Mouse (Mus musculus) B cell, adult 2 months (primary cell): Measurements from ENCODE around the gene Serinc3.
"Not testable (repeated sequence)": the region's sequence is repeated elsewhere in the genome, so short reads cannot be mapped to it uniquely, and the experiment has no call there.

Experiments used
- DNase-seq, 2 experiments: peaks; one replicate each; pipeline ENCODE4 v3.0.0; 2022

Serinc3 gene

DNA sequence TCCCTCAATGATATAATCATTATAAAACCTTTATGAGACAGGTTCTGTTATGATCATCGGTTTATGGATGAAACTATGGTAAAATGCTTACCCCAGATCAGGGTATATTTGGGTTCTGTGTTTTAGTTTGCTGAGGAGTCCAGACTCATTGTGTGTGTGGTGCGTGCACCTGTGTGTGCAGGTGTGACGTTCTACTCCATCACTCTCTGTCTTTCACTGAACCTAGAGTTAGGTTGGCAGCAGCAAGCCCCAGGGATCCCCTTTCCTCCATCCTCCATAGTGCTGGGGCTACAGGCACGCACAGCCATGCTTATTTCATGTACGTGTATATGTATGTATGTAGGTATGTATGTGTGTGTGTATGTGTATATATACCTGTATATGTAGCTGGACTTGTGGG, 17.1 kb upstream of the Serinc3 start:
- DNase-seq, result no peak

DNA sequence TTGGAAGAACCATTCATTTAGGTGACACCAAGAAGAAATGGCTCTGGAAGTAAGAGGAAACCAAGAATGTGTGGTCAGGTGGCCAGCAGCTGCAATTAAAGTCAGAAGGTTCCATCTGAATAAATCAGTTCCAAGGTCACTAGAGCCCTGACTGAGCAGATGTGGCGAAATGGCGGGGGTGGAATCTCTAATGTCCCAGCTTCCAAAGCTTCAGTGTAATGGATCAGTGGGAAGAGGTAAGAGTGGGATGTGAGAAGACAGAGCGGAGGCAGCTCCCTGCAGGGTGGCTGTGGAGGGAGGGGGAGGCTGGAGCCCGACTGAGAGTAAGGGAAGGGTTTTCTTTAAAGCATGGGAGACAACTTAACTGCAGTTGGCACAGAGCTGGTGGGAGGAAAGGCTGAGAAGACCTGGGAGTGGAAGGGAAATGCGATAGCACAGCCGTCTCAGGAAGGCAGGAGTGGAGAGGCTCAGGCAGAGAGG, 16.5 kb upstream of the Serinc3 start:
- no peak for DNase-seq

DNA sequence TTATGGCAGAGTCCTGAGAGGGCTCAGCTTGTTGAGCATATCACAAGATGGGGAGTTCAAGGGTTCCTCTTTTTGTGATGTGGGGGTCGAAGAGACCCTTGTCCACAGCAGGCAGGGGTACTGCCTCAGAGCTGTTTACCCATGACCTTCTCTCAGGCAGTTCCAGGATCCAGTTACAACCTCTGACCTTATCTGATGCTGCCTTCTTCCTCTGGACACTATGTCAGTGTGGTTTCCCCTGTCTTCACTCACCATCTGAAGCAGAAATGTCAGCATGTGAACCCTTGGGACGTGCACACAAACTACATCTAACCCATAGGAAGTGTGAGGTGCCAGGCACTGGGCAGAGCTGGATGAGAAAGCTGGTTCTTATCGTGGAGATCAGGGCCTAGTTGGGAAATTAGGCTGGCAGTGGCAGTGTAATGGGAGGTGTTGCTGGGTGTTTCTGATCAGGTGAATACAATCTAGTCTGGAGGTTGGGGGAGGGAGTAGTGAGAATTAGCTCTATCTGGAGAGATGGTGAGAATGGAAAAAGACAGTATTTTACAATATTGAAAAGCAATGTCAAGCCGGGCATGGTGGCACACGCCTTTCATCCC, 15.3 kb upstream of the Serinc3 start:
- DNase-seq, result no peak

DNA sequence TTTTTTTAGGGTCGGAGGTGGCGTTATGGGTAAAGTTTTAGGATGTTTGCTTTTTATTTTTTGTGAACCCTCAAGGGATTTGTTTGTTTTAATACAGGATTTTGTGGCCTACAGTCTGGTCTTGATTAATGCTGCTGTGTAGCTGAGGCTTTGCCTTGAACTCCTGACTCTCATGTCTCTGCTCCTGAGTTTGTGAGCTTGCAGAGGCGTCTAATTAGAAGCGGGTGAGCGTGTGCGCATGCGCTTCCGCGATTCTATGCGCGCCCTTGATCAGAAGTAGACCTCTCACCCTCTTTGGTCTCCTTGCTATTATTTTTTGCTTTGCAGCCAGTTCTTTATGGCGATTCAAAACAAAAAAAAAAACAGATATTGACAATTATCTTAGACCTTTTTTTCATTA, 14.5 kb upstream of the Serinc3 start:
- peak in 1 of 2 experiments; percentile 51 for DNase-seq

DNA sequence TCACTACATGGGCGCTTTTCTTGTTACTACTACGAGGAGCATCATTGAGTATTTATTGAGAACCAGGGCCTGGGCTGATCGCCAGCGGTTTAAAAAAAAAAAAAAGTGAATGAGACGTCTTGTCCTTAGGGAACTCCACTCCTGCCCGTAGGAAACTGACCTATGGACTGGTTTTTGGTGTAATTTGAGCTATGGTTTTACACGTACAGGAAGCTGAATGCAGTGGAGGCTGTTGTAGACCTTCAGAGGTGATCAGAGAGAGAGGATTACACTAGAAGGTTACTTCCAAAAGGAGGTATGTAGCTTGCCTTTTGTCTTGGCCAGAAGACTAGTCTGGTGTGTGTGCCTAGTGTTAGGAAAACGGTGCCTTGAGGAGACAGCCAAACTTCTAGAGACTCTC, 14.0 kb upstream of the Serinc3 start:
- peak in 1 of 2 experiments; percentile 51 for DNase-seq

DNA sequence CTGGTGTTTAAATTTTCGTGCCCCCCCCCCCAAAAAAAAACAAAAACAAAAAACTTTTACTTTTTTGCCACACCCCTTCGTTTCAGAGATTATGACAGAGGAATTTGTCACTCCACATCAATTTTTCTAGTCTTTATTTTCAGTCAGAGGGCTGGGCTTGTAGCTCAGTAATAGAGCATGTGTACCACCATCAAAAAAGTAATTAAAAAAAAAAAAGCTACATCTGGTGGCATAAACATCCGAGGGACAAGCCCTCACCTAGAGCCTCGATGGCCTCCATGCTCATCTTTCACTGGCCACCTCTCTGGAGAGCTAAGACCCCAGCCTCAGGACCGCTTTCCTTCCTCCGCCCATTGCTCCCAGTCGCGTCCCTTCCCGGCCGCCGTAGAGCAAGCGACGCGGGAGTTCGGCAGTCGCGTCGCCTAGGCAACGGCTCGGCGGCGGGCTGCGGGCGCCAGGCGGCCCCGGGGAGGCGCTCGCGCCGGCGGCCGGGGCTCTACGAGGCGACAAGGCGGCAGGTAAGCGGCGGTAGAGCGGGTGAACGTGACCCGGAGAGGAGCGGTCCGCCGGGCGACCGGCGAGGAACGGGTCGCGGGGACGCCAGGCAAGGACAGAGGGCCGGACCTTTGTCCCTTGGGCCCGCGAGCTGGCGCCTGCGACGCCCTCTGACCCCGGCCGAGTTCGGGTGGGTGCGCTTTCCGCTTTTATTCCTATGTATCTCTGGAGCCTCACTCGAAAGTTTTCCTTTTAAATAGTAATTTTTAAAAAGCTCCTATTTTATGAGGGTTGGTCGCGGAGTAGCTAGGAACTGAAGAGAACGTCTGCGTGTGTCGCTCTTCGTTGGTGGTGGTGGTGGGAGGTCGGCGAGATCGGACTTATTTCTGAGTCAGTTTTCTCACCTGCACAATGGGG, 13.3 kb upstream of the Serinc3 start, which contains the start of gene Pkig:
Gene Pkig, plus strand, starts transcription at position 412 of the 912 bp plus-strand sequence.
- DNase-seq, result peak; percentile 82 to 86

DNA sequence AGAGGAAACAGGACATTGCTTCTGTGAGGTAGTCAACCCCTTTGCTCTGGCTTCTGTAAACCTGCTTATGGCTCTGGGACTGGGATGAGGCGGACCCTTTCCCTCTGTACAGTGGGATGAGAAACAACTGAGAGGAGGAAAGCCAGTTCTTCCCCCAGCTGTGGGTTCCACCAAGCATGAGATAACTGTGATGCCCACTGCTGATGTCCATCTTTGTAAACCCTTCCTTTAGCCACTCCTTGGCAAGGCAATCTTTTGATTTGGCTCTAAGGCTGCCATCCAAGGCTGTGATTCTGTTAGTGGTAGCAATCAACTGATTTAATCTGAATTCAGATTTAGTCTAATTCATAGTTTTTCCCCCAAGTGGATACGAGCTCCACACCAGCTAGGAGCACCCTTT, 12.6 kb upstream of the Serinc3 start:
- DNase-seq, result no peak

DNA sequence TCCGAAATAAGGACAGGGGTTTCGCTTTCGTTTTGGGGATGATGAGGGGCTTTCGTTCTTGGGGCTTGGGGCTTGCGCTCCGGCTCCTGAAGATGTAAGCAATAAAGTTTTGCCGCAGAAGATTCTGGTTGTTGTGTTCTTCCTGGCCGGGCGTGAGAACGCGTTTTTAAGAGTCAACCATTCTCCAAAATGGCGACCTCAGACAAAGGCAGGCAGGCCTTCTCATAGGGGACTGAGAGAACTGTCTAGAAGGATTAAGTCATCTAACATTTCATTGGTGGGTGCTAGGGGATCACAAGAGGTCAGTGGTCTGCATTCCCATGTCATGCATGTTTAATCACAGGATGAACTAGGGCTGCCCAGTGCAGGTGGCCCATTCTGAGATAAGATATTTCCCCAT, 10.8 kb upstream of the Serinc3 start:
- DNase-seq, result not testable (repeated sequence)

DNA sequence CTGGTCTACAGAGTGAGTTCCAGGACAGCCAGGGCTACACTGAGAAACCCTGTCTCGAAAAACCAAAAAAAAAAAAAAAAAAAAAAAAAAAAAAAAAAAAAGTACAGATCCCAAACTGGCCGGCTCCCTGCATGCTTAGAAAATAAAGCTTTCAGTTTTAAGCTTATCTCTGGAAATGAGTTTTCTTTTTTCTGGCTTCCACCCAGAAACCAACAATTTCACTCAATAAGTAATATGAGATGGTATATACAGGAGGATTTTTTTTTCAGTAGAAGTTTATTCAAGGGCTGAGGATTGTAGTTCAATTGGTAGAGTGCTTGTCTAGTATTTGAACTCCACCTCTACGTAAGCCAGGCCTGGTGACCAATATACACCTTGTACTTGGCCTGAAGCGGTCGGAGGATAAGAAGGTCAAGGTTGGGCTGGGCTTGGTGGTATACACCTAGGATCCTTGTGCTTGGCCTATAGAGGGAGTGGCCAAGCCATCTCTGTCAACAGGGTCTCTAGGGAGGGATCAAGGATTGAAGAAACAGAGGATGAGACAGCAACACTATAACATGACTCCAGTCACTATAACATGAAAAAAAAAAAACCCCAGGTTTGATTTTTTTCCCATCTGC, 1.6 kb upstream of the Serinc3 start:
- no peak for DNase-seq

DNA sequence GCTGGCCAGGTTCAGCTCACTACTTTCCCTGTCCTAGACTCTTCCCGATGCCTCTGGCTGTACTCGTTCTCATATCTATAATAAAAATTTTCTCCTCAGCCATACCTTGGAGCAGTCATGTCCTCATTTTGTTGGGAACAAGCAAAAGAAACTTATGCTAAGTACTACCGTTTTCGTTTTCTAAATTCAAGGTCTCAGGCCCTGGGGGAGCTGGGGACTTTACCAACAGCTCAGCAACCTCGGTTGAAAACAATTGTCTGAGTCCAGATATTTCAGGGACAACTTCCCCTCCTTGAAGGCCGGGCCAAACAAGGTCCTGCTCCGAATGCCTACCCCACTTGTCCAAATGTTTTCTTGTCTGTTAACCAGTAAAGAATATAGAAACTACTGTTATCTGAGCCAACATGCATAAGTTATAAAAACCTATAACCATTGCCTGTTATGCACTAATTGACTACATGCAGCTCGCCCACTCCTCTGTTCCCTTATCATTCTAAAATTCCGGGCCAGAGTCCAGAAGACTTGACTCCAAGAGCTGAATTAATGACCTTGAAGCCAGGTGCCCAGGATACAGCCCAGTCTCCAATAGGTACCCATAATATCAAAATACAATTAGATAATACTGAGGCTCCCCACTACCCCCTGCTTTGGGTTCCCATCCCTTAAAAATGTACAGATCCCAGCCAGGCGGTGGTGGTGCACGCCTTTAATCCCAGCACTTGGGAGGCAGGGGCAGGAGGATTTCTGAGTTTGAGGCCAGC, 949 bp upstream of the Serinc3 start:
- DNase-seq, result no peak

DNA sequence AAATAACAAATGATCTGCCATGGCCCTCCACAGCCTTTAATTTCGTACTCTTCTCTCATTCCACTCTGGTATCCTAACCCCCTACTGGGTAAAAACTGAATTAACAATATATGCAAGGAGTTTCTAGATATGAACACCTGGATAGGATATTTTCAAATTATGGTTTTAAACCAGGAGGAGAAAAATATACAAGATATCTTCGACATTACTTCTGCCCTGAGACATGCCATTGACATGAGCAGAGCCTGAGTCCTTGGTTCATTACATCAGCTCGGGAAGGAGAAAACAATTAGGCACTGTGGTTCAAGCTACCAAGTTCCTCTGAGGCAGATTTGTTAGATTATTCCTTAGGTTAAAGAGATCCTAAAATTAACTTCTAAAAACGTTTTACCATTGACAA, 884 bp downstream of the Serinc3 start:
- no peak for DNase-seq

DNA sequence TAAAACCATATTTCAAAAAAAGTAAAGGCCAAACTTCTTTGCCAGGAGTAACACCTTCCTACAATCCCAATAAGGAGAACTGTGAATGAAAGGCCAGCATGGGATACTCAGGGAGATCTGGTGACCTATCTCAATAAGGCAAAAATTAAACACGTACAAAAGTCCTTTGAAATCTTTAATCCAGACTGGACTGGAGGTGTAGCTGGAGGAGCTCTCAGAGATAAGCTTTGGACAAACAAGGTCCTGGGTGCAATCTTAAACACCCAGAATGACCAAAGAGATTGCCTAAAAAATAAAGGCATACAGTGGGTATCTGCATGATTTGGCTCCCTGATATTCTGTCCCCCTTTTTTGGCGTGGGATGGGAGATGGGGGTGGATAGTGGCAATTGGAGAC, 1.4 kb downstream of the Serinc3 start:
- no peak for DNase-seq

DNA sequence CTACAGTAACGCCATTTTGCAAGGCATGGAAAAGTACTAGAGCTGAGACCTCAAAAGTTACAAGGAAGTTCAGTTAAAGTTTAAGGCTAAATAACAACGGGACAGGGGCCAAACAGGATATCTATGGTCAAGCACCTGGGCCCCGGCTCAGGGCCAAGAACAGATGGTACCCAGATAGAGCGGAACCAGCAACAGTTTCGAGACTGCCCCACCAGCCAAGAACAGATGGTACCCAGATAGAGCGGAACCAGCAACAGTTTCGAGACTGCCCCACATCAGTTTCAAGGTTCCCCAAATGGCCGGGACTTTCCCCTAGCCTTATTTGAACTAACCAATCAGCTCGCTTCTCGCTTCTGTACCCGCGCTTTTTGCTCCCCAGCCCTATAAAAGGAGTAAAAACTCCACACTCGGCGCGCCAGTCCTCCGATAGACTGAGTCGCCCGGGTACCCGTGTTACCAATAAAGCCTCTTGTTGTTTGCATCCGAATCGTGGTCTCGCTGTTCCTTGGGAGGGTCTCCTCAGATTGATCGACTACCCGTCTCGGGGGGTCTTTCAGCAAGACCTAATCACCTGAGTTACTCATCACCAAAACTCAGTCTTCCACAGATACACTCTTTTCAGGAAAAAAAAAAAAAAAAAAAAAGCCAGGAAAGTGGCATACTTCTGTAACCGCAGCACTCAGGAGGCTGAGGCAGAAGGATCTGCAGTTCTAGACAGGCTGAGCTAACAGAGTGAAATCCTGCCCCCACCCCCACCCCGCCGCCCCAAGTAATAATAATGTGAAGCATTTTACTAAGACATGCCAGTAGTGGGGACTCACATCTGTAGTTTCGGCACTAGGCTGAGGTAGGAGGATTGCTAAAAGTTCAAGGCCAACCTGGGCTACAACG, 2.0 kb downstream of the Serinc3 start:
- peak; percentile 90 to 93 for DNase-seq

DNA sequence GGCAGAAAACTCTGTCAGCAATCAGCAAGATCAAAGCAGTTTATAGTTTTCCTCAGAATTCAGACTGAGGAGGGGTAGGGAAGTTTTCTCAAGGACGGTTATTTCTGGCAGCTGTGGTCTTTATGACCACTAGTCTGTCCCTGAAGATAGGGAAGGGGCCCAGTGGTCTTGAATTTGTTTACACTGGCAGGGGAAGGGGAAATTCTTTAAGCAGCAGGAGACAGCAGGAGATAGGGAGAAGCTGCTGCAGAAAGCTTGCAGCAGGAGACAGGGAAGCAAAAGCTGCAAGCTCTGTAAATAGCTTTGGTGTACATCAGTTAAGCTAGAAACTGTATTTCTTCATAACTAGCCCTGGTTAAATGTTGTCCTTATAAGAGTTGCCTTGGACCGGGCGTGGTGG, 3.2 kb downstream of the Serinc3 start:
- no peak for DNase-seq

DNA sequence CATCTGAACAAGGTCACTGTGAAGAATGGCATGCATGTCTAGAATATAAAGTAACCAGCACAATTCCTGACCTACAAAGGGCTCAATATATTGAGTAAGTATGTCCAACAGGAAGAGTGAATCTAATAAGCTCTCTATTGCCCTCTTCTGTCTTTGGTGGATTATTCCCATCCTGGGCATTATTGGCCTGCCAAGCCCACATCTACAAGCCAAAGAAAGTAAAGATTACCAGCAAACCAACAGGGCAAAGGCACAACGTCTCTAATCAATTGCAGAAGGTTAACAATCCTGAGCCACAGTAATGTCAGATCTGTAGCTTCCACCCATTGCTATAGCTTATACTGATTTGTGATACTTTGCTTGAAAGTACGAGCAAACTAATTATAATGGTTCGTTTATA, 4.4 kb downstream of the Serinc3 start:
- DNase-seq, result peak; percentile 29 to 30

DNA sequence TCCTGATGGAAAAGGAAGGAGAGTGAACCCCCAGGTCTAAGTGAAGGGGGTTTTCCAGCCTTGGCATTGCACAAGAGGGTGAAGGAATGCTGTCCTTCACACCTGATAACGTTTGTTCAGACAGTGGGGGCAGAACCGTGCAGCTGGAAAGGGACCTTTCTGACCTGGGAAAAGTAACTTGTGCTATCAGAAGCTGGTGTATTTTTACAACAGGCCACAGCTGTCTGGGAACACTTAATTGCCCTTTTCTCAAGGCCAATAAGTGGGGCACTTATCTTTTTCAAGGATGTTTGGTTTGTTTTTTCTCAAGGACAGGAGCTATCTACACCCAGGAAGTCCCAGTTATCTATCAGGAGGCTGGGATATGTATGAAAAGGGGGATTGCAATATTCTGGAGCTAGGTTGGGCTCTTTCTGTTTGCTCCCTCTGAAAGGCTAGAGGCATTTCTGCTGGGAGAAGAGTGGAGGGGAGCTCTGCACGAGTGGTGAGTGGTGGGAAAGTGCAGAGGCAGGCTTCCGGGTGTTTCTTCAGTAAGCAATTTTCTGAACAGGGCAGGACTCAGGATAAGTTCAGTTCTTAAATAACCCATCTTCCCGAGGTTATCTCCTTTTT, 7.2 kb downstream of the Serinc3 start:
- DNase-seq, result peak in 1 of 2 experiments; percentile 3

DNA sequence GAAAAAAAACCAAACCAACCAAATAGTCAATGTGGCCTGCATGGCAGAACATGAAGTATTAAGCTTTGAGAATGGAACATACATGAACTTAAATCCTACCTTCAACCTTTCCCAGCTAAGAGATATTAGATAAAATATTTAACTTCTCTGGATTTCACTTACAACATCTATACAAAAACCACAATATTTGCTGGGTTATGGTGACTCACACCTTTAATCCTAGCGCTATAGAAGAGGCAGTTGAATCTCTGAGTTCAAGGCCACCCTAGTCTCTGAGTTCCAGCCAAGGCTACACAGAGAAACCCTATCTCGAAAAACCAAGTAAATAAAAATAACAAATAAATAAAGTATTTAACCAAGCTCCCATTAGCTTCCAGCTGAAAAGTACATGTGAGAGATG, 8.9 kb downstream of the Serinc3 start:
- no peak for DNase-seq

DNA sequence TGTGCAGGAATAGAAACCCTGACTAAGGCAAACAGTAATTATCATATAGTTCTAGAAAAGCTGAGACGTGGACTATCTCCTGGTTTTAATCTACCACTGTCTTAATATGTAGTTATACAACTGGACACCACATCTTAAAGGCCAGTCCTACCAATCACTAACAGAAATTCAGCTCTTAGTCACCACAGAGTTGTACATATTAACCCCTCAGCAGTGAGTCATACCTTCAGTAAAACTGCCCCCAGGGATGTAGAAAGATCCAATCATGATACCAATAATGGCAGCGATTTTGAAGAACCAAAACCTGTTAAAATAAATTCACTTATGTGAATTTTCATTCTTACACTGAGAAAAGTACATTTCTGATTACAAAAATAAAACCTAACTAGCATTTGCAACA, 10.7 kb downstream of the Serinc3 start:
- DNase-seq, result no peak

DNA sequence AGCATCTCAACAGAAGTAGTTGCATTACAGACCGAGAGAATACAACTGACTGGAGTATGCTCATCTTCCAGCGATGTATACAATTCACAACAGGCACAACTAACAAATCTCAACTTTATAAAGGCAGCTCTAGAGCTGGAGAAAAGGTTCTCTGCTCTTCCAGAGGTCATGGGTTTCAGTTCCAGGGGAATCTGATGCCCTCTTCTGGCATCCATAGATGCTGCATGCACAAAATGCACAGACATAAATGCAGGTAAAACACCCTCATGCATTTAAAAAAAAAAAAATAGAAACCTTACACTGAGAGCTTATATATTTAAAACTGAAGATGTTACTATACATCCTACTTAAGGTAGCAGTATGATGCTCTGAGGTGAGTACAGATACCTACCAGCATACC, 13.2 kb downstream of the Serinc3 start:
- peak in 1 of 2 experiments; percentile 27 for DNase-seq

DNA sequence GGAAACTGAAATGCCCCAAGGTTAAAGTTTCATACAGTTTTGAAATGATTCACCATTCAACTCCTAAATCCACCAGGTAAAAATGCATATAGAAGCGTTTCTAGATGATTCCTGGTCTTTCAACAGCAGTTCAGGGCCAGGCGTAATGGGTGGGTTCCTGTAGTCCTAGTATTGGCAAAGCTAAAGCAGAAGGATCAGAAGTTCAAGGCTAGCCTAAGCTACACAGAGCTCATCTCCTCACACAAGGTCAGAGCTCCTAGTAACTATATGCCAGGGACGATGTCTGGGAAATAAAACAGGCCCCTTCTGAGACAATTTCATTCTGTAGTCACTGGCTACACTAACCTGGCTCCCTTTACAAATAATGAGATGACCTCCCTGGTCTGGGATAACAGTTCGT, 13.7 kb downstream of the Serinc3 start:
- no peak for DNase-seq

DNA sequence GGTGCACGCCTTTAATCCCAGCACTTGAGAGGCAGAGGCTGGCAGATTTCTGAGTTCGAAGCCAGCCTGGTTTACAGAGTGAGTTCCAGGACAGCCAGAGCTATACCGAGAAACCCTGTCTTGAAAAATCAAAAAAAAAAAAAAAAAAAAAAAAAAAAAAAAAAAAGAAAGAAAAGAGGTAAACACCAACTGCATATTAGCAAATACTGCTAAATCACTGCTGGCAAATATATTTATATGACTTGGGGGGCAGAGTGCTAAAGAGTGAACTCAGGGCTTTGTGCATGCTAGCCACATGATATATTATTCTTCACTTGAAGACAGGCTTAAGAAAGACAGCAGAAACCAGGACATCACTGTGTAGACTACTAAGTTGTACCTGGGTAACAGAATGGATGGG, 23.5 kb downstream of the Serinc3 start:
- not testable (repeated sequence) for DNase-seq
